Mouse (Mus musculus) stomach, embryonic 15.5 days (tissue): ENCODE data around the gene Sez6l2. TPM values are rescaled to one million over a fixed set of nuclear protein-coding genes. Genes with fewer than 3 reads are reported as not detected.

Experiments used
- ATAC-seq: fragments of 200-750 bp; cut with Nextera tagmentation; 2 replicates; pipeline ENCODE4 v1.8.0; 2017; ENCODE audit warnings: low read depth, moderate number of reproducible peaks, moderate TSS enrichment; ENCODE audit not compliant: insufficient read depth, low FRiP score
- H3K27ac ChIP-seq: fragments of 300-500 bp; sonication (generic); 2 replicates; pipeline ENCODE4 v1.5.1; 2015; ENCODE audit warnings: mild to moderate bottlenecking, inconsistent platforms
- H3K27me3 ChIP-seq: fragments of 300-500 bp; sonication (generic); replicated peaks from 2 replicates; pipeline ENCODE4 v1.6.1; 2015; ENCODE audit warnings: inconsistent platforms
- H3K36me3 ChIP-seq: fragments of 300-500 bp; sonication (generic); 2 replicates; pipeline ENCODE4 v1.6.1; 2015; ENCODE audit warnings: inconsistent platforms
- H3K4me1 ChIP-seq: fragments of 300-500 bp; sonication (generic); 2 replicates; pipeline ENCODE4 v1.6.1; 2015; ENCODE audit warnings: inconsistent platforms
- H3K4me2 ChIP-seq: fragments of 300-500 bp; sonication (generic); 2 replicates; pipeline ENCODE4 v1.6.1; 2015; ENCODE audit warnings: mild to moderate bottlenecking, inconsistent platforms
- H3K4me3 ChIP-seq: fragments of 300-500 bp; sonication (generic); replicated peaks from 2 replicates; pipeline ENCODE4 v1.5.1; 2015; ENCODE audit warnings: inconsistent platforms
- H3K9ac ChIP-seq: fragments of 300-500 bp; sonication (generic); 2 replicates; pipeline ENCODE4 v1.6.1; 2015; ENCODE audit warnings: inconsistent platforms
- H3K9me3 ChIP-seq: fragments of 300-500 bp; sonication (generic); 2 replicates; pipeline ENCODE4 v1.6.1; 2016; ENCODE audit warnings: inconsistent platforms
- WGBS: fragments of 180-500 bp; shearing (Covaris S2); methylation state at CpG from one replicate; pipeline ENCODE4 v1.1.7; 2015; 5-methylcytosine and 5-hydroxymethylcytosine counted together
- polyA plus RNA-seq: library from polyadenylated mRNA; unstranded; fragments of >200 nt; fragmentation: Nextera tagmentation; extraction: Ambion mirVana; gene quantifications from 2 replicates; pipeline ENCODE4 v1.2.1, GENCODE M21; 2015

The Sez6l2 gene
- polyA plus RNA-seq, 1 experiment from 2014 or later, result 1.5 TPM

DNA sequence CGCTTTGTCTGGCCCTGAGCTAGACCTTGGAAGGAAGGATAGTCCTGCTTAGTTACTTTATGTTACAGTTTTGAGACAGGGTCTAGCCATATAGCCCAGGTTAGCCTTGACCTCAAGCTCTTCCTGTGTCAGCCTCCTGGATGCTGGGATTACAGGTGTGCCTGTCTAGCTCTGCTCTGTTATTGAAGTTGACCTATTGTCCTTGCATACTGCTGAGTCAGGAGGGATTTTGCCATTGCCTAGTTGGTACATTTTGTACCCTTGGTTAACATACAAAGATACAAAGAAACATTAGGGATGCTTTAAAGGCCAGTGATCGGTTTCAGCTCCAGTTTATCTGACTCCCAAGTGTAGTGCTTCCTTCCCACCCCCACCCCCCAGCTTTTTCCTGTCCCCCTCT lies 17.7 kb upstream of the Sez6l2 start:
- H3K4me1 ChIP-seq, result no peaks in the 10 kb centered on the region
- no peak overlapping the region for H3K9ac ChIP-seq
- H3K9me3 ChIP-seq, result no peaks in the 10 kb centered on the region
- H3K4me3 ChIP-seq, result no peak overlapping the region
- no peaks in the 10 kb centered on the region for H3K27me3 ChIP-seq
- H3K4me2 ChIP-seq, result no peak overlapping the region
- no peak for ATAC-seq
- H3K36me3 ChIP-seq, result 0 out of 2 replicates have a peak, but pooled peaks cover 8% of the 10 kb centered on the region
- WGBS, result 89% methylated on average over 2 of the region's 2 CpGs
- H3K27ac ChIP-seq, result no peak overlapping the region

DNA sequence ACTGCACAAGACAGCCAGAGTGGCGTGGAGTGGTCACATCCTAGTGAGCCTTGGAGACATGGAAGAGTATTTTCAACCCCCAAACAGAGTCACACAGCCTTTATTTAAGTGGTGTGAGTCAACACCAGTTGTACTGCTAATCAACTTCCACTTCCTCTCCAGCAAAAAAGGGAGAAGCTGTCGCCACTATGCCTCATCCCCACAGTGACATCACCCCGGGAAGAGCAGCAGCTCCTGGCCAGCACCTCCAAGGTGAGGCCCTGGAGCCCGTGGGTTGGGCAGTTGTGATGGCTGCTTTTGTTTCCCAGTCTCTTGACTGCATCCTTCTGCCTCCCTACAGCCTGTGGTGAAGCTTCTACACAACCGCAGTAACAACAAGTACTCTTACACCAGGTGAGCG lies 9.2 kb upstream of the Sez6l2 start:
- no peaks in the 10 kb centered on the region for H3K9me3 ChIP-seq
- no peak overlapping the region for H3K27ac ChIP-seq
- 0 out of 2 replicates have a peak, but pooled peaks cover 7% of the 10 kb centered on the region for H3K36me3 ChIP-seq
- ATAC-seq, result no peak
- H3K9ac ChIP-seq, result no peak overlapping the region
- no peak overlapping the region for H3K4me2 ChIP-seq
- WGBS, result 47% methylated on average over 6 of the region's 6 CpGs
- no peaks in the 10 kb centered on the region for H3K27me3 ChIP-seq
- H3K4me1 ChIP-seq, result no peaks in the 10 kb centered on the region
- H3K4me3 ChIP-seq, result no peak overlapping the region

DNA sequence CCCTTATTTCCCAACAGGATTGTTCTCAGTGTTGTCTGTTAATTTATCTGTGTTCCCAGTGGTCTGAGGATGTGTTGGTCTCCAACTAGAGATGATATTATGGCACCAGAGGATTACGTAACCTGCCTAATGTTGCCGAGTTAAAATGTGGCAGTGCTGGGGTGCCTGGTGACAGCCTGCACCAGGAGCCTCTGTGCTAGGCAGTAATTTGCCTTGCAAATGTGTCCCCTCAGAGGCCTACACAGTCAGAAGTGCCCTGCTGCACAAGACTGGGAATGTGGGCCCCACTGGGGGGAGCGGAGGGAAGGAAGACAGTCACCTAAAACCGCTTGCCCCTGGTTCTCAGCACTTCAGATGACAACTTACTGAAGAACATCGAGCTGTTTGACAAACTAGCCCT lies 8.6 kb upstream of the Sez6l2 start:
- Histone ChIP-seq H3K9me3 (no peaks in the 10 kb centered on the region), H3K36me3 (0 out of 2 replicates have a peak, but pooled peaks cover 7% of the 10 kb centered on the region), H3K4me2 (no peak overlapping the region), H3K4me3 (no peak overlapping the region), H3K9ac (no peak overlapping the region), H3K4me1 (no peaks in the 10 kb centered on the region), H3K27ac (no peak overlapping the region), H3K27me3 (no peaks in the 10 kb centered on the region)
- 82% methylated on average over 5 of the region's 5 CpGs for WGBS
- ATAC-seq, result no peak

DNA sequence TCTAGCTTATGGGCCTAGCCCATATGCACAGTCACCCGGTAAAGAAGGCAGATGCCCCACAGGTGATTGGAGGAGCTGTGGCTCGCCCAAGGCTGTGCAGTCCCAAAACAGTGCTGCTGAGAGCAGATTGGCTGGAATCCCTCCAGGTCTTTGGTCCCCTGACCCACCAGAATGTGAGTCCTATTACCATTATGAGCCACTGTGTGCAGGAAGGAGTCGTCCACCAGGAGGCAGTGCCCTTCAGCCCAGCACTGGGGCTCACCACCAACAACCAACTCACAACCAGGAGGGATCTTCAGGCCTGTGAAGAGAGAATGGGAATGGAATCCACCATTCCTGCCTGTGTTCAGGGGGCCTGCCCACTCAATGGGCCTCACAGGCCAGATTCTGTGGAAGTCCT lies 3.8 kb upstream of the Sez6l2 start:
- no peak overlapping the region for H3K4me3 ChIP-seq
- peaks cover 5% of the 10 kb centered on the region for H3K4me1 ChIP-seq
- 0 out of 2 replicates have a peak, but pooled peaks cover 4% of the 10 kb centered on the region for H3K36me3 ChIP-seq
- no peak for ATAC-seq
- H3K4me2 ChIP-seq, result no peak overlapping the region
- no peaks in the 10 kb centered on the region for H3K9me3 ChIP-seq
- no peak overlapping the region for H3K27ac ChIP-seq
- no peak overlapping the region for H3K9ac ChIP-seq
- 41% methylated on average over 3 of the region's 3 CpGs for WGBS
- H3K27me3 ChIP-seq, result peaks cover 16% of the 10 kb centered on the region

DNA sequence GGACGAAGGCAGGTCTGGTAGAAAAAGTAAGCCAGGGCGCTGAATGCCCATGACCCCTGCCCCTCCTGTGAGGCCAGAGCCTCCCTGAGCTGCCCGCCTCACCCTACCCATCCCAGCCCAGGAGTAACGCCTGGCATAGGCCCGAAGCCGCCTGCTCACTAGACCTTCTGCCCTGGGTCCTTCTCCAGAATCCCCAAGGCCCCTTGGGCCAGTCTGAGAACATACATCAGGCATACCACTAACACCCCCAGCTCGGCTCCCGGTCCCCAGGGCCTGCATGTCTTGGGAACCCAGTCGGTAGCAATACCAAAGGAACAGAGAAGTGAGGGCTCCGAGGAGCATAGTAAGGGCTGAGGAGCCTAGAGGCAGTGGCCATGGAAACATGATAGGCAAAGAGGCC lies 1.7 kb upstream of the Sez6l2 start:
- H3K4me1 ChIP-seq, result peaks cover 5% of the 10 kb centered on the region
- H3K9ac ChIP-seq, result no peak overlapping the region
- no peak for ATAC-seq
- H3K4me2 ChIP-seq, result no peak overlapping the region
- H3K27me3 ChIP-seq, result peaks cover 27% of the 10 kb centered on the region
- no peak overlapping the region for H3K27ac ChIP-seq
- WGBS, result 81% methylated on average over 10 of the region's 10 CpGs
- no peaks in the 10 kb centered on the region for H3K9me3 ChIP-seq
- no peak overlapping the region for H3K4me3 ChIP-seq
- 0 out of 2 replicates have a peak, but pooled peaks cover 4% of the 10 kb centered on the region for H3K36me3 ChIP-seq

DNA sequence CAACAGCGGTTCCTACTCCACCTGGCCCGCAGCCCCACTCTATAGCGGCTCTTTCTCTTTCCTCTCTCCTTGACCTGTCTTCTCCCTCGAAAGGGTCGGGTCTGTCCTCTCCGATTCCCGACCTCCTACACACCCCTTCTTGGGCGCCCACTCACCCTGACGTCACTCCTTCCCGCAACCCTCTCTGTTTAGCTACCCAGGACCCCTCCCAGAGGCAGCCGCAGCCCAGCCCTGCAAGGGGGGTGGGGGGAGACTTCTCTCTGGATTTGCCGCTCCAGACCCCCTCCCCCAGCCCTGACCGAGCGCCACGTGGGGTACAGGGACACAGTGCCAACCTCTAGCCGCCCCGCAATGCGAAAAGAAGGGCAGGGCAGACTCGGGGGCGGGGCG lies 965 bp upstream of the Sez6l2 start, which contains the start of gene Asphd1:
Asphd1 (minus strand) TSS at position 180 of the 390 bp plus-strand sequence.
- Histone ChIP-seq H3K4me3 (peak within 1 kb of the TSS; percentile 51), H3K27me3 (peaks cover 27% of the 10 kb centered on the region), H3K9ac (no peak within 1 kb of the TSS), H3K36me3 (no peaks in the 10 kb centered on the region), H3K9me3 (no peaks in the 10 kb centered on the region), H3K4me1 (peaks cover 5% of the 10 kb centered on the region), H3K4me2 (peak within 1 kb of the TSS; percentile 99), H3K27ac (no peak within 1 kb of the TSS)
- peak; percentile 19 for ATAC-seq
- under 1% methylated on average over 21 of the region's 21 CpGs for WGBS

DNA sequence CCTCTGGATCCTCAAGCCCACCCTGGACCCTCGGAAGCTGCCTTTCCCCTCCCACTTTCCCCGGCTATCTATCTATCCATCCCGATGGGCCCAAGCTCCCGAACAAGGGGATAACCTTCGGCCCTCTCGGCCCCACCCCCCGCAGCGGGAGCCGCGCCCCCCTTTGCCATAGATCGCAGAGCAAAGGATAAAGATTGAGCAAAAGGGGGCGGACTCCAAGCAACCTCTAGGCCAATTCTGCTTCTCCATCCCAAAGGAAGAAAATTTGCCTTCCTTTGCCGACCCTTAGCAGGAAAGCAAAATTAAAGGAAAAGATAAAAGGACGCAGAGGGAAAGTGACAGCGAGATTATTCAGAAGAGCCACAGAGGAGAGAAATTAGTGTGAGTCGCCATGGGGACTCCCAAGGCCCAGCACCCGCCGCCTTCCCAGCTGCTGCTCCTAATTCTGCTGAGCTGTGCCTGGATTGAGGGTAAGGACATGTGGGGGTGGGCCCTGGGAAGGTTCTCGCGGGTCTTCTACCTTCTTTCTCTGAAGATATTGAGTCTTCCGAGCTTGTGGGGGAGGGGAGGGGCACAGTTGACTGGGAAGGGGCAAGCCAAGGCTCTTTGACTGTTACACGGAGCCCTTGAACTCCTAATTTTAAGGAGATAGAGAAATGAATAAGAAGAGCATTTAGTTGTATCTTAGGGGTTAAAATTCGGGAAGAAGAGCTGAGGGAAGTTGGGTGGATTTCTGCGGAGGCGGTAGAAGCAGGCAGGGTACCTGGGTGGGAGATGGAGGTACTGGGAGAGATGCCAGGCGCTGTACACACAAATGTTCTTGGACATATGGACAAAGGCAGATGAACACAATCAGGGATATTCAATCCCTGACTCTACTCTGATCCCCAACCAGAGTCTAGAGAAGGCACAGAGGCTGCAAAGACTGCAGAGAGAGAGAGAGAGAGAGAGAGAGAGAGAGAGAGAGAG lies 568 bp downstream of the Sez6l2 start:
- WGBS, result 5% methylated on average over 26 of the region's 26 CpGs
- ATAC-seq, result no peak
- Histone ChIP-seq H3K4me1 (peaks cover 5% of the 10 kb centered on the region), H3K27ac (no peak overlapping the region), H3K9me3 (no peaks in the 10 kb centered on the region), H3K36me3 (no peaks in the 10 kb centered on the region), H3K27me3 (peaks cover 27% of the 10 kb centered on the region), H3K4me3 (peak overlapping the region; percentile 51), H3K4me2 (peak overlapping the region; percentile 99), H3K9ac (no peak overlapping the region)

DNA sequence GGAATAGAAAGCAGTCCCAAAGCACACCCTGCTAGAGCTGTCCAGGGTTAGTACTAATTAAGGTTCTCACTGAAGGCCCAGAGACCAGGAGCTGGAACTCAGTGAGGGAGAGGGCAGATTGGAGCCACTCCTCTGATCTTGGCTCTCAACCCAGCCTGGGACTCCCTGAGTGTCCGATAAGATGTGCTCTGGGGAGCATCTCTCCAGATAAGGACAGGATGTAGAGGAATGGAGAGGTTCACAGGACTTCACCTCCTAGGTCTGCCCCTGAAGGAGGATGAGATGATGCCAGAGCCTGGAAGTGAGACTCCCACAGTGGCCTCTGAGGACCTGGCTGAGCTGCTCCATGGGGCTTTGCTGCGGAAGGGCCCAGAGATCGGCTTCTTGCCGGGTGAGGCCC lies 1.4 kb downstream of the Sez6l2 start:
- 26% methylated on average over 4 of the region's 4 CpGs for WGBS
- peaks cover 27% of the 10 kb centered on the region for H3K27me3 ChIP-seq
- no peak overlapping the region for H3K9ac ChIP-seq
- no peaks in the 10 kb centered on the region for H3K36me3 ChIP-seq
- H3K4me2 ChIP-seq, result no peak overlapping the region
- no peaks in the 10 kb centered on the region for H3K9me3 ChIP-seq
- H3K4me1 ChIP-seq, result peaks cover 5% of the 10 kb centered on the region
- no peak overlapping the region for H3K4me3 ChIP-seq
- no peak for ATAC-seq
- no peak overlapping the region for H3K27ac ChIP-seq

DNA sequence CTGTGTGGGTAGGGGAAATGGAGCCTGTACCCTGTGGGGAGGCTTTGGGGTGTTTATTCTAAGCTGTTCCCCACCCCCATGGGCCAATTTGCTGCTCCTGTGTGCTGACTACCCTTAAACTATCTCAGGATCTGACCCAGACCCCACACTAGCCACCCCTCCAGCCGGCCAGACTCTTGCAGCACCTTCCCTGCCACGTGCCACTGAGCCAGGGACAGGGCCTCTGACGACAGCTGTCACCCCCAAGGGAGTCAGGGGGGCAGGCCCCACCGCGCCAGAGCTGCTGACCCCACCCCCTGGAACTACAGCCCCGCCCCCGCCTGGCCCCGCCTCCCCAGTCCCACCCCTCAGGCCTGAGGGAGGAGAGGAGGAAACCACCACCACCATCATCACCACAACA lies 2.3 kb downstream of the Sez6l2 start:
- Histone ChIP-seq H3K9ac (no peak overlapping the region), H3K4me3 (no peak overlapping the region), H3K9me3 (no peaks in the 10 kb centered on the region), H3K4me1 (peaks cover 5% of the 10 kb centered on the region), H3K27me3 (peaks cover 27% of the 10 kb centered on the region), H3K36me3 (no peaks in the 10 kb centered on the region), H3K27ac (no peak overlapping the region), H3K4me2 (no peak overlapping the region)
- 1% methylated on average over 8 of the region's 8 CpGs for WGBS
- ATAC-seq, result no peak

DNA sequence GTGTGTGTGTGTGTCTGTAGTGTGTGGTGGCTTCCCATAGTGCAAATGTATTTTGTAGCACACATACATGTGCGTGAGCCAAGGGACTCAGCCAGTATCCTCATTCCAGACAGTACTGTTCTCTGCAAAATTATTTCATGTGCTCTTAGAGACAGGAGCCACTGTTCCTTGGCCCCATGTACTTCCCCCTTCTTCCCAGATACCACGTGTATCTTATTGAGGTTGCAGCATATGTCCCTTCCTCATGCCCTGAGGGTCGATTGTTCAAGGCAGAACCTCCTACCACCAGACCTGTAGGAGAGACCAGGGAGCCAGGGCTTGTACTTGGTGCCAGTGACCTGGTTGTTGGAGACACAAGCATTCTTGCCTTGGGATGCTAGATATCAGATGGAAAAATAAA lies 4.8 kb downstream of the Sez6l2 start:
- Histone ChIP-seq H3K36me3 (no peaks in the 10 kb centered on the region), H3K4me1 (no peaks in the 10 kb centered on the region), H3K9me3 (no peaks in the 10 kb centered on the region), H3K4me2 (no peak overlapping the region), H3K27me3 (peaks cover 25% of the 10 kb centered on the region), H3K27ac (no peak overlapping the region), H3K9ac (no peak overlapping the region), H3K4me3 (no peak overlapping the region)
- no peak for ATAC-seq
- WGBS, result 53% methylated on average over 3 of the region's 3 CpGs

DNA sequence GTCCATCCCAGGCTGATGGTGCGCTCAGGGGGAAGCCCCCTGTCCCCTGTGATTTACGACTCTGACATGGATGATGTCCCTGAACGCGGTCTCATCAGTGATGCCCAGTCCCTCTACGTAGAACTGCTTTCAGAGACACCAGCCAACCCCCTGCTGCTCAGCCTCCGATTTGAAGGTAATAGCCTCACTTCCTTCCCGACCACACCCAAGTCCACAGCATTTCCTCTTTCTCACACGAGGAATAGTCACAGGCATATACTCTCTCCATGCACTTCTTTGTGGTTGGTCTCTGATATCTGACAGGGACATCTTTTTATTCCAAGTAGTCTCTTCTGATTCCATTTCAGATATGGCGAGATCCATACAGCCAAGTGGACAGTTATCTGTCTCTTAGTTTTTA lies 9.4 kb downstream of the Sez6l2 start:
- no peak overlapping the region for H3K9ac ChIP-seq
- ATAC-seq, result no peak
- peaks cover 18% of the 10 kb centered on the region; the same call in 1 of the 2 replicates for H3K27me3 ChIP-seq
- H3K36me3 ChIP-seq, result no peaks in the 10 kb centered on the region
- WGBS, result 60% methylated on average over 9 of the region's 9 CpGs
- no peaks in the 10 kb centered on the region for H3K4me1 ChIP-seq
- H3K27ac ChIP-seq, result no peak overlapping the region
- H3K9me3 ChIP-seq, result no peaks in the 10 kb centered on the region
- H3K4me3 ChIP-seq, result no peak overlapping the region
- no peak overlapping the region for H3K4me2 ChIP-seq

DNA sequence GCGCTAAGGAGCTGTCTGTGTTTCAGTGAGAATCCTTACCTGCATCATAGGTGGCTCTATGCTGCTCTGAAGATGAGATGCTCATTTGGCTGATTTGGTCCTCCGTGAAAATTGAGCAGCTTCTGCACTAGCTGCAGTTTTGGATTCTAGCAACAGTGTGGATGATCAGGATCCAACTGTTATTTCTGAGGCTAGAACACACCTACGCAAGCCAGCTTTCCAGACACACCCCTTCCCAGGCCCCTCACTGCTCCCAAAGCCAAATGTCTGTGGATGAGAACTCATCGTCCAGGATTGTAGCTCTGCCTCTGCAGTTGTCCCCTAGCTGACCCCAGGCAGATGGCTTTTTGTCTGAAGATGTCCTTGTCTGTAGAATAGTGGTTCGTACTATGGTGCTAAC lies 10.7 kb downstream of the Sez6l2 start:
- no peak overlapping the region for H3K4me2 ChIP-seq
- no peak overlapping the region for H3K4me3 ChIP-seq
- H3K4me1 ChIP-seq, result no peaks in the 10 kb centered on the region
- no peak for ATAC-seq
- H3K9me3 ChIP-seq, result no peaks in the 10 kb centered on the region
- WGBS, result 83% methylated on average over 5 of the region's 5 CpGs
- peaks cover 18% of the 10 kb centered on the region; the same call in 1 of the 2 replicates for H3K27me3 ChIP-seq
- no peaks in the 10 kb centered on the region for H3K36me3 ChIP-seq
- H3K9ac ChIP-seq, result no peak overlapping the region
- H3K27ac ChIP-seq, result no peak overlapping the region
